Mouse (Mus musculus) brain, embryonic 14.5 days (tissue): Measurements from ENCODE around the gene Lrrc8e.

Source experiments
- CTCF ChIP-seq: fragments of 200-500 bp; IDR thresholded peaks from 2 replicates; pipeline ENCODE4 v1.5.1; 2012; ENCODE audit warnings: inconsistent platforms, mild to moderate bottlenecking, moderate library complexity, borderline replicate concordance; ENCODE audit not compliant: insufficient read depth, insufficient read length; ENCODE audit errors: extremely low read depth
- POLR2A ChIP-seq: fragments of 200-500 bp; IDR thresholded peaks from 2 replicates; pipeline ENCODE4 v1.6.1; 2012; ENCODE audit warnings: mild to moderate bottlenecking, inconsistent platforms, borderline replicate concordance; ENCODE audit not compliant: poor library complexity, insufficient read depth, insufficient read length, severe bottlenecking; ENCODE audit errors: extremely low read depth

- TF ChIP-seq POLR2A (peak; percentile 59; the same call in 1 of the 2 replicates), CTCF (no peak)
Measured at GRCm38 (mm10) chr8:4216791-4217621, 9.6 kb upstream of the Lrrc8e start, which contains the start of gene Prr36.
